Mouse (Mus musculus) right cerebral cortex, postnatal 14 days (tissue): ENCODE results near the gene Olfr1257.
"Not testable (repeated sequence)": the region's sequence is repeated elsewhere in the genome, so short reads cannot be mapped to it uniquely, and the experiment has no call there.

ENCODE experiments used
- DNase-seq: peaks from one replicate; pipeline ENCODE4 v3.0.0; 2022

Olfr1257 gene

DNA sequence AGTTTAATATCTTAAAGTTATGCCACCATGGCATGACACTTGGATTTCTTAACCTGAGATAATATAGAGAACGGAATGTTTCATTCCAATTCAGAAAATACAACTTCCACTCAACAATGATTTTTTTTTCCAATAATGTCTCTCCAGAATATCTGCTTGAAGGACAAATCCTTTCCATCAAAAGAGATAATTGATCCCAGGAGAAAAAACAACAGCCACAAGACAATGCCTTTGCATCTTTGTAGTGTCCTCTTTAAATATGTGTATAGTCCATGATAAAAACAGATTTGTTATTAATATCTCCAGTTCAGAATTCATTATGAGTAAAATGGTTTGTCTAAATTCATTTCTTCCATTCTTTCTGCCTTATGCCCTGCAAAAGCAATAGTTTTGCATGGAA, at the start of gene Olfr1257:
Gene Olfr1257, plus strand, starts transcription at position 301 of the 400 bp plus-strand sequence.
- DNase-seq = no peak

DNA sequence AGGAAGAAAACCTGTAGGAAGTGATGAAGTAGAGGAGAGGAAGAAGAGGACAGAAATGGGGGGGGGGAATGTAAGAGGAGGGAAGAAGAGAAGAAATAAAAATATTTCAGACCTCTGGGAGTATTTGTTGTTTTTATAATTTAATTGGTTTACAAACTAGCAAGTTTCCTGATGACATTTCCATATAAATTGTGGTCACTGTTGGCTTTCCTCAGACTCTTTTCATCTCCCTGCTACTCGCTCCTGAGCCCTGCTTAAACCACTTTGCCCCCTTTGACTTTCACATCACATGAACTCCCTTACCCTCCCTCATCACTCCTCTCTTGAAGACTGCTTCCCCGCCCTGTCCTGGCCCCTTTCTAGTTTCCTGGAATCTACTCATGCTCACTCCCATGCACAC, 36.8 kb upstream of the Olfr1257 start, which contains the start of gene Olfr1256:
Gene Olfr1256, minus strand, starts transcription at position 101 of the 400 bp plus-strand sequence.
- DNase-seq = no peak

DNA sequence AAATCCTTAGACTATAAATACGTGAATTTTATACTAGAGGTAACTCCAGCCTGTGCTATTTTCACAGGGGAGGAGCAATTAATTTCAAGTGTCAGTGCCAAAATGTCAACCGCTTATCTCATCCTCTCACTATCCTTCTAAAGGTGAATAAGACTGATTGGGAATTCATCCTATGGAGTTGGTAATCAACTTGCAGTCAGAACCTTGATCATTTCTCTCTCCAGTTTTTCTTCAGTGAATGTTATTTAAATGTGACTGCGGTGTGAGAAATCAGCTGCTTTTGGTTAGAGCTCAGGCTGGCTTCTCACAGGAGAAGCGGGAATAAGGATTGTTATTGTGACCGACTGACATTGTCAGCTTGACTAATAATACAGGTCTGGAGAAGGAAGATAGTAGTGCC, 30.1 kb upstream of the Olfr1257 start, which contains the start of gene Olfr48:
Gene Olfr48, minus strand, starts transcription at position 101 of the 400 bp plus-strand sequence.
- DNase-seq = no peak

- DNase-seq = no peak
These were observed 29.0 kb upstream of the Olfr1257 start for GRCm38 (mm10) chr2:89849230-89849629.

DNA sequence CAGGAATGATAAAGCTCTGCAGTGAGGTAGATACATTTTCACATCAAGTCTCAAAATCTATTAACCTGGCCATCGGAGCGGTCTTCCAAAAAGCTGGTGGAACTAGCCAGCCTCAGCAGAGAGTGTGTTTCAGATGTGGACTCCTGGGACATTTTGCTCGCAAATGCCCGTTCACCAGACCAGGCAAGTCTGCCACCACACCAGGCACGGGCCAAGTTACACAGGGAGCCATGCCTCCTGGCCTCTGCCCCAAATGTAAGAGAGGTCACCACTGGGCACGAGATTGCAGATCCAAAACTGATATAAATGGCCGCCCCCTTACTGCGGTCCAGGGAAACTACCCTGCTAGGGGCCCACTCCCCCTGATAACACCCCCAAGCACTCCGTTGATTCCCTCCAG, 34.4 kb downstream of the Olfr1257 start:
- DNase-seq = not testable (repeated sequence)

DNA sequence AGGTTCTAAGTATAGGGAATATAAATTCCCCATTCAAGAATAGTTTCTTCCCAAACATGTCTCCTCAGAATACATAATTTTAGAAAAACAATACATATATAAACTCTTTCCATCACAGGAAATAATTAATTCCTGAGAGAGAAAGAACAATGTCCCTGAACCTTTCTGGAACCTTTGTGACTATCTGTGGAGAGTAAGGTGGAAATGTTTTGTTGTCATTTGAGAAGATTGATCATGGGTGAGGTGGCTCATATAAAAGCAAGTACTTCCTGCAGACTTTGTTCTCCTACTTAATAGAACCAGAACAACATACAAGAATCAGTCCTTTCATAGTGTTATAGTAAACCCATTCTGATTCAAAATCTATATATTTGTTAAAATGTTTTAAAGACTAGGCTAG, 48.8 kb downstream of the Olfr1257 start, which contains the start of gene Olfr1258:
Gene Olfr1258, plus strand, starts transcription at position 301 of the 400 bp plus-strand sequence.
- DNase-seq = no peak
